Mouse (Mus musculus) limb, embryonic 12.5 days (tissue): ENCODE data around the gene Dock6. TPM values are rescaled to one million over a fixed set of nuclear protein-coding genes. Genes with fewer than 3 reads are reported as not detected.

Experiments
- ATAC-seq: fragments of 200-750 bp; cut with Nextera tagmentation; 2 replicates; pipeline ENCODE4 v1.8.0; 2017; ENCODE audit warnings: low read depth, moderate TSS enrichment; ENCODE audit not compliant: insufficient number of reproducible peaks, insufficient read depth, low FRiP score, low TSS enrichment
- H3K27ac ChIP-seq: fragments of 300-500 bp; sonication (generic); 2 replicates; pipeline ENCODE4 v1.5.1; 2016; ENCODE audit warnings: mild to moderate bottlenecking, moderate library complexity
- H3K27me3 ChIP-seq: fragments of 300-500 bp; sonication (generic); 2 replicates; pipeline ENCODE4 v1.6.1; 2016; ENCODE audit warnings: mild to moderate bottlenecking, moderate library complexity
- H3K36me3 ChIP-seq: fragments of 300-500 bp; sonication (generic); 2 replicates; pipeline ENCODE4 v1.6.1; 2016; ENCODE audit warnings: mild to moderate bottlenecking, moderate library complexity
- H3K4me1 ChIP-seq: fragments of 300-500 bp; sonication (generic); replicated peaks from 2 replicates; pipeline ENCODE4 v1.6.1; 2016
- H3K4me2 ChIP-seq: fragments of 300-500 bp; sonication (generic); 2 replicates; pipeline ENCODE4 v1.6.1; 2016; ENCODE audit warnings: mild to moderate bottlenecking, moderate library complexity
- H3K4me3 ChIP-seq: fragments of 300-500 bp; sonication (generic); replicated peaks from 2 replicates; pipeline ENCODE4 v1.5.1; 2016; ENCODE audit warnings: mild to moderate bottlenecking
- H3K9ac ChIP-seq: fragments of 300-500 bp; sonication (generic); replicated peaks from 2 replicates; pipeline ENCODE4 v1.6.1; 2016; ENCODE audit warnings: mild to moderate bottlenecking, moderate library complexity
- H3K9me3 ChIP-seq: fragments of 300-500 bp; sonication (generic); 2 replicates; pipeline ENCODE4 v1.6.1; 2016; ENCODE audit warnings: mild to moderate bottlenecking, moderate library complexity
- WGBS: fragments of 180-500 bp; shearing (Covaris S2); methylation state at CpG from one replicate; pipeline ENCODE4 v1.1.7; 2016; 5-methylcytosine and 5-hydroxymethylcytosine counted together
- polyA plus RNA-seq: library from polyadenylated mRNA; unstranded; fragments of >200 nt; fragmentation: Nextera tagmentation; extraction: Ambion mirVana; gene quantifications from 2 replicates; pipeline ENCODE4 v1.2.1, GENCODE M21; 2016

The Dock6 gene
- polyA plus RNA-seq, 1 experiment from 2014 or later = 38.3 TPM

DNA sequence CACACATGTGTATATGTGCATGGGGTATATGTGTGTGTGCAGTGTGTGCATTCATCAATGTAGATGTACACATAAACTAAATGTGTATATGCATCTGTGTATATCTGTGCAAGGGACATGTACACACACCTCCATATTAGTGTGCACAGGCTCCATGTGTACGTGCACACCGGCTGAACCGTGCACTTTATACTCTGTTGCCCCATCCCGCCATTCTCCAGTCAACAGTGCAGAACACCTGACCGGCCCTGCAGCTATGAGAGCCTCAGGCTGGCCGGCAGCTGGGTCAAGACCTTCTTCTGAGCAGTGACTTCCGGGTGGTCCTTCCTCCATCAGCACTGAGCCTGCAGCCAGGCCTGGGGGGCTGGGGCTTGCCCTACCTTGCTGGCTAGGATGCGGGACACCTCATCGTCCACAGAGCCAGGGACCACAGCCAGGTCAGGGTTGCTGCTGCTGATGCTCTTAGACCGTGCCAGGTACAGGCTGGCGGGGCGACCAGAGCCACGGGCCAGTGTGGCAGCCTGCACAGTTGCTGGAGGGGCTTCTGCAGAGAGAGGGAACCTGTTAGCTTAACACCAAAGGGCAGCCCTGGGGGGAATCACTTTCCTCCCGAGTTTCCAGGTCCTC is 22.5 kb downstream of the Dock6 start:
- Histone ChIP-seq H3K4me2 (no peak overlapping the region), H3K4me1 (no peaks in the 10 kb centered on the region), H3K4me3 (no peak overlapping the region), H3K9ac (no peak overlapping the region), H3K27me3 (no peaks in the 10 kb centered on the region), H3K27ac (no peak overlapping the region), H3K36me3 (peaks cover 87% of the 10 kb centered on the region), H3K9me3 (no peaks in the 10 kb centered on the region)
- ATAC-seq = no peak
- WGBS = 91% methylated on average over 14 of the region's 14 CpGs

DNA sequence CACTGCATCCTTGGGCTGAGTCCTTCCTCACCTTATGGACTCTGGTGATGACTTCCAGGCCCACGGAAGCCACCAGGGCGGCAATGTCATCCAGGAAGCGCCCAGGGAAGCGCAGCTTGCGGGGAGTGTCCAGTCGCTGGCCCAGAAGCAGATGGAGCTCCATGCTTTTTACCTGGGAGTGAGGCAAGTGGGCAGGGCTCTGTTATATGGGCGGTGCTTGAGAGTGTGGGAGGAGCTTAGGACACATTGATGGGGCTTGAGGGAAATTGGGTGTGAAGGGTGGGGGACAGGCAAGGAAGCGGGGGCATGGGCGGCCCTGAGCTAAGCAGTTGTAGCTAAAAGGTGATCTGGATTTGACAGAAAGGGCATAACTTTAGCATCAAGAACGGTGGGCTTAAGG is 28.1 kb downstream of the Dock6 start:
- Histone ChIP-seq H3K36me3 (peaks cover 72% of the 10 kb centered on the region), H3K9me3 (no peaks in the 10 kb centered on the region), H3K9ac (no peak overlapping the region), H3K27ac (no peak overlapping the region), H3K27me3 (no peaks in the 10 kb centered on the region), H3K4me2 (no peak overlapping the region), H3K4me3 (no peak overlapping the region), H3K4me1 (no peaks in the 10 kb centered on the region)
- WGBS = 61% methylated on average over 10 of the region's 10 CpGs
- ATAC-seq = no peak

DNA sequence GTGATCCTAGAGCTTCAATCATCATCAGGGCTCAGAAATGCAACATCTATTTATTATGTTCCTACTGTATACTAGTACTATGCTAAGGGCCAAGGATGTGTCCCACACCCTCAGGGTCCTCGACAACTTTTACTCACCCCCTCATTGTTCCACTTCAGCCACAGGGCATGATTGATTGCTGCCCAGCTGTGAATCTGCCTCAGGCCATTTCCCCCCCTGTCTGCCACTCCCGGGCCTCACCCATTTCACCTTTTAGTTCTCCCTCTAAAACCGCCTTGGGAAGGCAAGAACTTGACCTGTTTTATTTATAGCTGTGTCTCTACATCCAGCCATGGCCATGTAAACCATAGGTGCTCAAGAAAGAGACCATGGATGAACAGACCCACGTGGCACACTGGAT is 28.5 kb downstream of the Dock6 start:
- no peak overlapping the region for H3K4me2 ChIP-seq
- 62% methylated on average over 4 of the region's 4 CpGs for WGBS
- H3K27me3 ChIP-seq = no peaks in the 10 kb centered on the region
- no peak overlapping the region for H3K9ac ChIP-seq
- no peak for ATAC-seq
- no peaks in the 10 kb centered on the region for H3K4me1 ChIP-seq
- no peaks in the 10 kb centered on the region for H3K9me3 ChIP-seq
- H3K4me3 ChIP-seq = no peak overlapping the region
- peaks cover 72% of the 10 kb centered on the region for H3K36me3 ChIP-seq
- H3K27ac ChIP-seq = no peak overlapping the region

DNA sequence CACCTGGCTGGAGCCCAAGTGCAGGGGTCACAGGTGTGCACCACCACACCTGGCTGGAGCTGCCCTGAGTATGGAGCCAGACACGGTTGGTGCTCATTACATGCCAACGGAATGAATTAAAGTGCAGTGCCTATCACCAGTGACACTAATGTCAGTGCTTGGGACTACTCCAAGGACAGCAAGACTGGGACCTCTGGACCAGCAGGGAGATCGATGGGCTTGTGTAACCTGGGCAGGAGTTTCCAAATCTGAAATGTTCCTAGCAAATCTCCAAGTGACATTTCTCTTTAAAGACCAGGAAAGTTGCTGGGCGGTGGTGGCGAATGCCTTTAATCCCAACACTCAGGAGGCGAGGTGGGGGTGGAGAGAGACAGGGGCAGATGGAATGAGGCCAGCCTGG is 29.7 kb downstream of the Dock6 start:
- H3K27ac ChIP-seq = no peak overlapping the region
- no peak overlapping the region for H3K4me2 ChIP-seq
- no peaks in the 10 kb centered on the region for H3K4me1 ChIP-seq

DNA sequence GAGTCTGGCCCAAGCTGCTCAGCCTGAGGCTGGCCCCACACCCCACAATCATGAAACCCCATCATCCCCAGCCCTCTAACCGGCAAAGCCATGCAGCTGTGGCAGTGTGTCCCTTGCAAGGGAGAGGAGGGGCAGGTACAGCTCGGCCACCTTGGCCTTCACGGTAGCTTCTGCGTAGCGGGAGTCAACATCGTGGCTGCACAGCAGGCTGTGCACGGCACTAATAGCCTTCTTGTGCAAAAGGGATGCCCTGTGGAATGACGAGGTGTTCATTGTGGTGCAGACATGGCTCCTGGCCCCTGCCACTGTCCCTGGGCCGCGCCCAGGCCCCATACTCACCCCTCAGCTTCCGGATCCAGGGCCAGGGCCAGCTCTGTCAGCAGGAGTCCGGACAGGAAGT is 32.3 kb downstream of the Dock6 start:
- H3K36me3 ChIP-seq = peaks cover 81% of the 10 kb centered on the region
- H3K27me3 ChIP-seq = no peaks in the 10 kb centered on the region
- H3K9ac ChIP-seq = 0 out of 2 replicates have a peak overlapping the region, but pooled peaks have one; percentile 14
- H3K9me3 ChIP-seq = no peaks in the 10 kb centered on the region
- H3K27ac ChIP-seq = no peak overlapping the region
- no peak overlapping the region for H3K4me2 ChIP-seq
- no peaks in the 10 kb centered on the region for H3K4me1 ChIP-seq
- ATAC-seq = no peak
- H3K4me3 ChIP-seq = no peak overlapping the region
- WGBS = 84% methylated on average over 12 of the region's 12 CpGs

More for the DNA sequence above, 29.7 kb downstream of the Dock6 start:
- ATAC-seq = no peak
- 82% methylated on average over 6 of the region's 6 CpGs for WGBS
- peaks cover 72% of the 10 kb centered on the region for H3K36me3 ChIP-seq
- no peaks in the 10 kb centered on the region for H3K9me3 ChIP-seq
- no peaks in the 10 kb centered on the region for H3K27me3 ChIP-seq
- H3K4me3 ChIP-seq = no peak overlapping the region
- H3K9ac ChIP-seq = no peak overlapping the region

DNA sequence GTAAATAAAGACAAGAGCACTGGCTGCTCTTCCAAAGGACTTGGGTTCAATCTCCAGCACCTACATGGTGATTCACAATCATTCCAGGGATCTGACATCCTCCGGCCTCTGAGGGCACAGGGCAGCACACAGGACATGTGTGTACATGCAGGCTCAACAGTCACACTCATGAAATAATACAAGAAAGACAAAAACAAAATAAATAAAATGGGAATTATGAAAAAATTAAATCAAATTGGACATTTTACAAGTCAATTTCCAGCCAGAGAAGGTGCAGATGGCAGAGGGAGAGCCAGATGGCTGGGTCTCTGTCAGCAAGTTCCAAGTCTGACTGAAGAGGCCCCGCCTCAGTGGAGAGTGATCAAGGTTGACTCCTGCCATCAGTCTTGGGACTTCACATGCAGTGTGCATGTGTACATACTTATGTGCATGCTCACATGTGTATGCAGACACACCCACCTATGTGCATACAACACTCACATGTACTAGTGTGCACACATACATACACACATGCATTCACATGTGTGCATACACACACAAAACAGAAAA is 33.2 kb downstream of the Dock6 start:
- no peaks in the 10 kb centered on the region for H3K27me3 ChIP-seq
- H3K27ac ChIP-seq = no peak overlapping the region
- no peaks in the 10 kb centered on the region for H3K9me3 ChIP-seq
- no peaks in the 10 kb centered on the region for H3K4me1 ChIP-seq
- peaks cover 81% of the 10 kb centered on the region for H3K36me3 ChIP-seq
- H3K4me3 ChIP-seq = no peak overlapping the region
- no peak for ATAC-seq
- WGBS = 91% methylated on average over 2 of the region's 2 CpGs
- H3K4me2 ChIP-seq = no peak overlapping the region
- no peak overlapping the region for H3K9ac ChIP-seq

DNA sequence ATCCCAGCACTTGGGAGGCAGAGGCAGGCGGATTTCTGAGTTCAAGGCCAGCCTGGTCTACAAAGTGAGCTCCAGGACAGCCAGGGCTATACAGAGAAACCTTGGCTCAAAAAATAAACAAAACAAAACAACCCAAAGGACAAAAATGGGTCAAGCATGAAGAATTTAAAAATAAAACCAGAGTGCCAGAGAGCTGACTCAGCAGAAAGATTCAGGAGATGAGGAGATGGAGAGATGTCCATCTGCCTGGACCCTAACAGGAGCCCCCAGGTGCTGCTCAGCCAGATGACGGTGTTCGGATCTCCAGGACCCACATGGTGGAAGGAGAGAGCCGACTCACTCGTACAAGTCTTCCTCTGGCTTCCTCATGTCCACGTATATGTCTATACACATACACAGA is 33.9 kb downstream of the Dock6 start:
- Histone ChIP-seq H3K27me3 (no peaks in the 10 kb centered on the region), H3K9me3 (no peaks in the 10 kb centered on the region), H3K4me1 (no peaks in the 10 kb centered on the region), H3K36me3 (peaks cover 81% of the 10 kb centered on the region), H3K4me2 (no peak overlapping the region), H3K27ac (no peak overlapping the region), H3K4me3 (no peak overlapping the region), H3K9ac (no peak overlapping the region)
- 92% methylated on average over 6 of the region's 6 CpGs for WGBS
- ATAC-seq = no peak

DNA sequence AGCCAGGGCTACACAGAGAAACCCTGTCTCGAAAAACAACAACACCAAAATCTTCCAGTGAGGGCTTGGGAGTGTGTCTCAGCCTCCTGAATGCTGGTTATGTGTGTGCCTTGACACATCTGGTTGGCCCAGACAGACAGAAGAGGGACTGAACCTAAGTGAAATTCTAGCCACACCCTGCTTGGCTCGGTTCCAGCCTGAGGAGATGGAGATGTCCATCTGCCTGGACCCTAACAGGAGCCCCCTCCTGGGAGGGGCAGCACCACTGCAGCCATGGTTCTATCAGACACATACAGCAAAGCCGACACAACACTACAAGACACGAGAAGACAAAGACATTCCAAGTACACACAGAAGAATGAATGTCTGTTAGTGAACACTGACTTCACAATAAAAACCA is 34.3 kb downstream of the Dock6 start:
- H3K4me2 ChIP-seq = no peak overlapping the region
- H3K27ac ChIP-seq = no peak overlapping the region
- no peaks in the 10 kb centered on the region for H3K27me3 ChIP-seq
- no peaks in the 10 kb centered on the region for H3K9me3 ChIP-seq
- H3K4me3 ChIP-seq = no peak overlapping the region
- no peak overlapping the region for H3K9ac ChIP-seq
- H3K36me3 ChIP-seq = peaks cover 83% of the 10 kb centered on the region
- 92% methylated on average over 4 of the region's 4 CpGs for WGBS
- ATAC-seq = no peak
- H3K4me1 ChIP-seq = no peaks in the 10 kb centered on the region

DNA sequence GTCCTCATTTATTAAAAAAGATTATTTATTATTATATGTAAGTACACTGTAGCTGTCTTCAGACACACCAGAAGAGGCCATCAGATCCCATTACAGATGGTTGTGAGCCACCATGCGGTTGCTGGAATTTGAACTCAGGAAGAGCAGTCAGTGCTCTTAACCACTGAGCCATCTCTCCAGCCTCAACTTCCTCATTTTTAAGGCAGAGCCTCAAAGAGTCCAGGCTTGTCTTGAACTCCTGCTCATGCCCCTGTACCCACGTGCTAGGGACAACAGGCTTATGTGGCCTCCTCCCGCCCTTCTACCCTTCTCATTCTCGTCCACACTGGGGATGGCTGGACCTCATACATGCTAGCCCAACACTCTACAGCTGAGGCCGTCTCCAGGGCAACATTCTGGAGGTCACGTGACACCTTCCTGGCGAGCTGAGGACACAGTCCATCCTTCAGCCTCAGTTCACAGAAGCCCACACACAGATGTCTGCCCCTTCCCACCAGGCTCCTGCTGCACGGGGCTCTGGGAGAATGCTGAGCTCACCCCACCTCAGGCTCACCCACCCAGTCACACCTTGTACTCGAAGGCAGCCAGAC is 35.6 kb downstream of the Dock6 start:
- H3K4me3 ChIP-seq = no peak overlapping the region
- no peak overlapping the region for H3K27ac ChIP-seq
- no peak overlapping the region for H3K9ac ChIP-seq
- no peaks in the 10 kb centered on the region for H3K4me1 ChIP-seq
- ATAC-seq = no peak
- no peaks in the 10 kb centered on the region for H3K27me3 ChIP-seq
- peaks cover 96% of the 10 kb centered on the region for H3K36me3 ChIP-seq
- WGBS = 76% methylated on average over 9 of the region's 9 CpGs
- no peak overlapping the region for H3K4me2 ChIP-seq
- H3K9me3 ChIP-seq = no peaks in the 10 kb centered on the region

DNA sequence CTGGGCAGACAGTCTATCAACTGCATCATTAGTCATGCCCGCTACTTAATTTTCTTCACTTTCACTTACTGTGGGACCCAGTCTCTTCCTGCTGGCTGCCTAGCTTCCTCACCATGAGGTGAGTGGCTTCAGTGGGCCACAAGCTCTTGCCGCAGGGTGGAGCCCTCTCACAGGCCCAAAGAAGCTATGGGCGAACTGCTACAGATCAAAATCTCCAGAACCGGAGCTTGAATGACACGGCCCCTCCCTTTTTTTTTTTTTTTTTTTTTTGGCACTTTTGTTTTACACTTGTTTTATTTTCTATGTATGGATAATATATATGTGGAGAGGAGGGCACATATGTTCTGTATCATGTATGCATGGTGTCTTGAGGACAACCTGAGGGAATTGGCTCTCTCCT is 41.3 kb downstream of the Dock6 start:
- Histone ChIP-seq H3K4me1 (no peaks in the 10 kb centered on the region), H3K4me3 (no peak overlapping the region), H3K36me3 (peaks cover 81% of the 10 kb centered on the region), H3K27ac (no peak overlapping the region), H3K27me3 (no peaks in the 10 kb centered on the region), H3K9me3 (no peaks in the 10 kb centered on the region), H3K4me2 (no peak overlapping the region), H3K9ac (no peak overlapping the region)
- ATAC-seq = no peak
- 89% methylated on average over 5 of the region's 5 CpGs for WGBS

DNA sequence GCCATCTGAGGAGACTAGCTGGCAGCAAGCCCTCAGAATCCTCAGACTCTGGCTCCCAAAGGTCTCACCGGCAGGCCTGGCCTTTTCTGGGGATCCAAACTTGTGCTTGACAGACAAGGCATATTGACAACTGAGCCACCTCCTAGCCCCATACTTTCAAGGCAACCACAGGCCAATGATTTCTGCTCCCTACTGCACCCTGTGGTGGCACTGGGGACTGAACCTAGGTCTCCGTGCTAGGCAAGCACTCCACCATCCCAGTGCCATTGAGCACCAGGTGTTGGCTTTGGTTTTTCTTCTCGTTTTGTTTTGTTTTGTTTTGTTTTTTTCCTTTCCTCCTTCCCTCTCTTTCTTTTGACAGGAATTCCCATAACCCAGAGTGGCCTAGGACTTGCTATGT is 43.9 kb downstream of the Dock6 start:
- Histone ChIP-seq H3K4me3 (no peak overlapping the region), H3K27ac (no peak overlapping the region), H3K9me3 (no peaks in the 10 kb centered on the region), H3K27me3 (no peaks in the 10 kb centered on the region), H3K9ac (no peak overlapping the region), H3K4me2 (no peak overlapping the region), H3K4me1 (peaks cover 4% of the 10 kb centered on the region; the same call in 1 of the 2 replicates), H3K36me3 (peaks cover 66% of the 10 kb centered on the region)
- 69% methylated on average over 3 of the region's 3 CpGs for WGBS
- no peak for ATAC-seq

DNA sequence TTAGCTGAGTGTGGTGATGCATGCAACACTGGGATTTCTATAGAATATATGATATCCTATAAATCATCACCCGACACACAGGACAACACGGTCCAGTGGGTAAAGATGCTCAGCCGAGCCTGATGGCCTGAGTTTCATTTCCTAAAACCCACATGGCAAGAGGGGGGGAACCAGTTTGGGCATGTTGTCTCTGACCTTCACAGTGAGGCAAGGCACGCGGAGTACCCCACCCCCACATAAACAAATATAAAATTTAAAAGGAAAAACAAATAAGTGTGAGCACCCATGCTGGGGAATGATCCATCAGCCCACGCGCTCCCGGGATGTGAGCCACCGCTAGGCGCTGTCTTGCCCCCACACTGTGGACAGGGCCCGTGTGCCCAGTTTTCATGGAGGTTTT is 45.5 kb downstream of the Dock6 start:
- Histone ChIP-seq H3K4me1 (peaks cover 4% of the 10 kb centered on the region; the same call in 1 of the 2 replicates), H3K9me3 (no peaks in the 10 kb centered on the region), H3K27me3 (no peaks in the 10 kb centered on the region), H3K9ac (no peak overlapping the region), H3K36me3 (peaks cover 65% of the 10 kb centered on the region), H3K27ac (no peak overlapping the region), H3K4me3 (no peak overlapping the region), H3K4me2 (no peak overlapping the region)
- ATAC-seq = no peak
- WGBS = 87% methylated on average over 11 of the region's 11 CpGs
